Mouse (Mus musculus) small intestine, adult 2 months (tissue): ENCODE results near the gene Ssc4d. TPM values are rescaled to one million over a fixed set of nuclear protein-coding genes. Genes with fewer than 3 reads are reported as not detected.

Source experiments
- H3K27ac ChIP-seq: fragments of 200-500 bp; 2 replicates; pipeline ENCODE4 v1.5.1; 2012; ENCODE audit warnings: low read depth, low read length, control low read depth, inconsistent platforms; ENCODE audit not compliant: insufficient read depth
- H3K27me3 ChIP-seq: fragments of 200-500 bp; 2 replicates; pipeline ENCODE4 v1.6.1; 2012; ENCODE audit warnings: mild to moderate bottlenecking, moderate library complexity, low read length, inconsistent platforms; ENCODE audit not compliant: control insufficient read depth, insufficient read depth
- H3K36me3 ChIP-seq: fragments of 200-500 bp; 2 replicates; pipeline ENCODE4 v1.6.1; 2012; ENCODE audit warnings: mild to moderate bottlenecking, low read length, control low read depth, inconsistent platforms; ENCODE audit not compliant: control insufficient read depth, insufficient read depth
- H3K4me1 ChIP-seq: fragments of 200-500 bp; 2 replicates; pipeline ENCODE4 v1.6.1; 2012; ENCODE audit warnings: low read length, inconsistent platforms, mixed read lengths; ENCODE audit not compliant: control insufficient read depth, insufficient read depth, insufficient read length
- H3K4me3 ChIP-seq: fragments of 200-500 bp; 2 replicates; pipeline ENCODE4 v1.5.1; 2012; ENCODE audit warnings: low read depth, mild to moderate bottlenecking, control low read depth, inconsistent platforms, low read length, moderate library complexity
- CTCF ChIP-seq: fragments of 200-500 bp; IDR thresholded peaks from 2 replicates; pipeline ENCODE4 v1.5.1; 2012; ENCODE audit warnings: low read depth, mild to moderate bottlenecking, control low read depth, inconsistent platforms, low read length, moderate library complexity, mixed read lengths; ENCODE audit not compliant: insufficient replicate concordance, insufficient read length; ENCODE audit errors: extremely low read depth
- POLR2A ChIP-seq: fragments of 200-500 bp; IDR thresholded peaks from 2 replicates; pipeline ENCODE4 v1.6.1; 2012; ENCODE audit warnings: low read depth, mild to moderate bottlenecking, control low read depth, inconsistent platforms, low read length, moderate library complexity
- WGBS: fragments of 180-500 bp; shearing (Covaris S2); methylation state at CpG from one replicate; pipeline ENCODE4 v1.1.7; 2018; 5-methylcytosine and 5-hydroxymethylcytosine counted together
- polyA plus RNA-seq: library from polyadenylated mRNA; depleted of rRNA; stranded (reverse); fragments of >200 nt; gene quantifications from 2 replicates; pipeline ENCODE4 v1.2.3, GENCODE M21; 2012

The Ssc4d gene
- polyA plus RNA-seq, 1 experiment, result 3.9 TPM

DNA sequence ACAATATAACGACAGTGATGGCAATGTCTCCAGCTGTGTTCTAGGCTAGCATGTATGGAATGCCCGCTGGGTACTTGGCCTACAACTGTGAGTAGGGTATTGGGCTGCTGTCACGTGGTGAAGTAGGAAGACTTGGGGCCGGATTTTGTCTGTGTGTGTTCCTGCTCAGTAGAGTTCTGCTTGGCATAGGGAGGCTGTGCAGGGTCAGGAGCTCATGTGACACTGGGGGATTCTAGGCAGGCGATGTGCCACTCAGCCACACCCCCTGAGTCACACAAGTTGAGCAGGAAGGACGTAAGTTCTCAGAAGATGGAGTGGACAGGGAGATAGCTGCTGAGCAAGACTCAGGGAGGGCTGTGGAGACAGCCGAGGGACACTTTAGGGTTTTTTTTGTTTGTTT is 33.4 kb upstream of the Ssc4d start:
- H3K27me3 ChIP-seq, result no peaks in the 10 kb centered on the region
- H3K4me3 ChIP-seq, result no peak overlapping the region
- no peak for TF ChIP-seq CTCF
- H3K36me3 ChIP-seq, result peaks cover 20% of the 10 kb centered on the region
- H3K4me1 ChIP-seq, result peaks cover 2% of the 10 kb centered on the region; the same call in 1 of the 2 replicates
- H3K27ac ChIP-seq, result no peak overlapping the region
- 73% methylated on average over 7 of the region's 7 CpGs for WGBS

DNA sequence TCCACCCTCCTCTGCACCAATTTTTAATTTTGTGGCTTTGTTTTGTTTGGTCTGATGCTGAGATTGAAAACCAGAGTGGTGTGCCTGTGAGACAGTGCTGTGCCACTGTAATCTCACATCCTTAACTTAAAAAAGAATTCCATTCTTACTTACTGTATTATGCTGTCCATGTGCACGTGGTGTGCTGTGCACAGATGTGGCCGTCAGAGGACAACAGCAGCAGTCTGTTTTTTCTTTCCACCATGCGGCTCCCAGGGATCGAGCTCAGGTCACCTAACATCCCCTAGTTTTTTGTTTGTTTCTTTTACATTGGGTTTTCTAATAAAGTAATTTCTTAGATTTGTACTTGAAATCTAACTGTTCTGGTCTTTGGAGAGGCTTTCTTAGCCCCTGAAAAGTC is 30.2 kb upstream of the Ssc4d start:
- Histone ChIP-seq H3K4me1 (peaks cover 2% of the 10 kb centered on the region; the same call in 1 of the 2 replicates), H3K4me3 (no peak overlapping the region), H3K27me3 (no peaks in the 10 kb centered on the region), H3K27ac (no peak overlapping the region), H3K36me3 (no peaks in the 10 kb centered on the region)
- TF ChIP-seq CTCF (no peak), POLR2A (no peak)
- 87% methylated on average over 4 of the region's 4 CpGs for WGBS

DNA sequence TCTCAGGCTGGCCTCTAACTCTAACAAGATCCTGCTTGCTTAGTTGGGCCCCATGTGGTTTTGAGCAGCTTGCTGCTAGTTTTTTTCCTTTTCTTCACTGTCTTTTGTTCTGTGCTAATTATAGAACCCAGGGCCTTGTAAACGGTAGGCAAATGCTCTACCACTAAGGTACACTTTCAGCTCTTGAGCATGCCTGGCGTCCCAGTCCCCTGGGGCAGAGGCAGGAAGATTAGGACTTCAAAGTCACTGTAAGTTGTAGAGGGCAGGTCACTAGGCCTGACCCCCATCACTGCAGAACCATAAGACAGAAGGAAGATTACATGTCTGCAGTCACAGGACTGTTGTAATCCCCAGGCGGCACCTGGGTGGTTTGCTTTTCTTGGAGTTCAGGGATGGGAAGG is 28.4 kb upstream of the Ssc4d start:
- Histone ChIP-seq H3K27ac (no peak overlapping the region), H3K36me3 (peaks cover 4% of the 10 kb centered on the region; the same call in 1 of the 2 replicates), H3K27me3 (no peaks in the 10 kb centered on the region), H3K4me3 (no peak overlapping the region), H3K4me1 (no peaks in the 10 kb centered on the region)
- TF ChIP-seq POLR2A (no peak), CTCF (no peak)
- WGBS, result 78% methylated on average over 3 of the region's 3 CpGs

DNA sequence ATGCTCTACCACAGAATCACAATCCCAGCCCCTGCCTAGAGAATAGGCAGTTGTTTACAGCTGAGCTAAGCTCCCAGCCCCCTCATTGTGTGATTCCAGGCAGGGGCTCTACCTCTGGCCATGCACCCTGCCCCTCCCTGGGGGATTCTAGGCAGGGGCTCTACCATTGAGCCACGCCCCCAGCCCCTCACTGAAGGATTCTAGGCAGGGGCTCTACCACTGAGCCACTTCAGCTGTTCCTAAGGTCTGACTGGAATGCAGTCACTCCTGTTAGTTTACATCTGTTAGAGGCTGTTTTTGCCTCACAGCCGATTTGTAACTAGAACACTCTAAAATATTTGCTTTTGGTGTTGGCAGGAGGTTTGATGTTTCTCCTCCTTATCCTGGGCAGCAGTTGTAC is 28.0 kb upstream of the Ssc4d start:
- no peak overlapping the region for H3K27ac ChIP-seq
- no peak overlapping the region for H3K4me3 ChIP-seq
- TF ChIP-seq CTCF, result no peak
- TF ChIP-seq POLR2A, result no peak
- peaks cover 4% of the 10 kb centered on the region; the same call in 1 of the 2 replicates for H3K36me3 ChIP-seq
- H3K4me1 ChIP-seq, result no peaks in the 10 kb centered on the region
- no peaks in the 10 kb centered on the region for H3K27me3 ChIP-seq
- 52% methylated on average over 2 of the region's 2 CpGs for WGBS

DNA sequence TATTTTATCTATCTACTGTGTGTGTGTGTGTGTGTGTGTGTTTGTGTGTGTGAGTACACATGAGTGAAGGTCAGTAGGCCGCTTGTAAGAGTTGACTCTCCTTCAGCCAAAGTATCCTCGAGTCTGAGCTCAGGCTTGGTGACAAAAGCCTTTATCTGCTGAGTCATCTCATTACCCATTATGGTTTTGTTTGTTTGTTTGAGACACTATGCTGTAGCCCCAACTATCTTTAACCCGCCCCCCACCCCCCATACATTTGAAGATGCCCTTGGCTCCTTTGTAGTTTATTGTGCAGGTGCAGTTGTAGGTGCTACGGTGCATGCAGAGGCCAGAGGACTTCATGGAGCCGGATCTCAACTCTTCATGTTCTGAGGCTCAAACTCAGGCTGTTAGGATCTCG is 26.9 kb upstream of the Ssc4d start:
- H3K36me3 ChIP-seq, result peaks cover 7% of the 10 kb centered on the region; the same call in 1 of the 2 replicates
- H3K4me1 ChIP-seq, result no peaks in the 10 kb centered on the region; the same call in 1 of the 2 replicates
- no peaks in the 10 kb centered on the region for H3K27me3 ChIP-seq
- TF ChIP-seq POLR2A (no peak), CTCF (no peak)
- H3K27ac ChIP-seq, result no peak overlapping the region
- H3K4me3 ChIP-seq, result no peak overlapping the region
- 81% methylated on average over 6 of the region's 6 CpGs for WGBS

DNA sequence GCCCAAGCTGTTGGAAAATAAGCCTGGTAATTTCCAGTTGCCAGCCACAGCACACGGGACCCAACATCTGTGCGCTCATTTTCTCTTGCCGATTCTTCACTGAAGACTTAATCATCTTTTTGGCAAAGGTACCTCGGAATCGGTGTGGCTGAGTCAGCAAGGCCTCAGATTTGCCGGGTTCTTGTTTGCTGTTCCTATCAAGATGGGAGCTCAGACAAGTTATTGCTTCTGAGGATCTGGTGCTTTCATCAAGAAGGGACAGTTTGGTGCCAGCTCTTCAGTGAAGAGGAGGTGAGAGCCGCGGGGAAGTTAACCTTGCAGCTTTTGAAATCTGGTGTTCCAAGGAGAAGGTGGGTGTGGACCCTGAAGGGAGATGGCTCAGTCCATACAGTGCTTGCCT is 21.8 kb upstream of the Ssc4d start:
- WGBS, result 26% methylated on average over 8 of the region's 8 CpGs
- H3K27ac ChIP-seq, result no peak overlapping the region
- no peak overlapping the region for H3K4me3 ChIP-seq
- TF ChIP-seq CTCF, result no peak
- no peaks in the 10 kb centered on the region; the same call in 1 of the 2 replicates for H3K4me1 ChIP-seq
- H3K27me3 ChIP-seq, result no peaks in the 10 kb centered on the region
- peaks cover 7% of the 10 kb centered on the region; the same call in 1 of the 2 replicates for H3K36me3 ChIP-seq

DNA sequence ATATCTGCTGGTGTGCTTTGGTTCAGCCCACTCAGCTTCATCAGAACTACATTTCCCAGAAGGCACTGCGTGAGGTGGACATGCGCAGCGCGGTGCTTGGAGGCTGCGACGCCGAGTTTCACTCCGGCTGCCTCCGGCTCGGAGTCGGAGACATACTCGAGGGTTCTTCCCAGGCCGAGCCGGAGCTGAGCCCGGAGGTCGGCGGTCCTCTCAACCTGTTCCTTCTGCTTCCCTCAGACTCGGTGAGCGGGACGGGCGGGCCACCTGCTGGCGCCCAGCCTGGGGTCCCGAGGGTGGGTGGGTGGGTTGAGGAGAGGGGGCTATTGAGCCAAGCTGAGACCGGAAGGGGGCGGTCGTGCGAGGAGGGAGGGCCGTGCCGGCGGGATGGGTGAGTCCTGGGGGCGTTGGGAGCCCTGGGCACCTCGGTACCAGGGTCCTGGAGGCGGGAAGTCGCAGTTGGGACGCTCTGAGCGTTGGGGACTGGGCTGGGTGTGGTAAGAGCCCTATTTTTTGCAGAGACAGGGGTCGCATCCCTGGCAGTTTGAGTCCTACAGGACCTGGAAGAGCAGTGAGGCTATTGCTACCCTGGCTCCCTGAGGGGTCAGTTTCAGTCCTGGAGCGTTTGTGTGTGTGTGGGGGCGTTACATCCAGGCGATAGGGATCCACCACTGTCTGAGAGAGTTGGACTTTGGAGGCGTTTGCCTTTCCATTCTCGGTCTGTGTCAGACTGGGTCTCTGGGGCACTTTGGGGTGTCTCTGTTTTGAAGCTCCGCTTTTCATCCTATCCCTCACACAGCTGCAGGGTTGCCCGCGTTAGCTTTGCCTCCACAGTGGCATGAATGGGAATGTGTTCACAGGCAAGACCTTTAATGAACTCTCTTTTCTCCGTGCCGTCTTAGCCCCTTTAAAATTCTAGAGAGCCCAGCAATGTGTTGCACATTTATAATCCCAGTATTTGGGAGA is 20.7 kb upstream of the Ssc4d start, which contains the start of gene Dtx2:
Gene Dtx2, plus strand, starts transcription at position 76 of the 963 bp plus-strand sequence.
- peak within 1 kb of the TSS; percentile 84 for H3K4me3 ChIP-seq
- H3K27ac ChIP-seq, result no peak within 1 kb of the TSS
- H3K27me3 ChIP-seq, result no peaks in the 10 kb centered on the region
- TF ChIP-seq CTCF, result no peak
- TF ChIP-seq POLR2A, result peak; percentile 94
- H3K36me3 ChIP-seq, result peaks cover 7% of the 10 kb centered on the region; the same call in 1 of the 2 replicates
- WGBS, result under 1% methylated on average over 47 of the region's 47 CpGs
- no peaks in the 10 kb centered on the region; the same call in 1 of the 2 replicates for H3K4me1 ChIP-seq
